Mouse (Mus musculus): Measurements from ENCODE around the gene Aldh3a2. TPM values are rescaled to one million over a fixed set of nuclear protein-coding genes. Genes with fewer than 3 reads are reported as not detected.

The Aldh3a2 gene
- polyA plus RNA-seq, 1 experiment: 15.8 TPM

- Histone ChIP-seq H3K36me3 (ENCODE audit: control insufficient read depth, insufficient read depth) (peaks cover 75% of the 10 kb centered on the region), H3ac (ENCODE audit: control insufficient read depth, insufficient read length, low read depth) (no peak overlapping the region), H3K79me2 (ENCODE audit: control insufficient read depth, insufficient read depth) (no peaks in the 10 kb centered on the region), H3K79me3 (ENCODE audit: low read depth) (no peaks in the 10 kb centered on the region), H3K27me3 (ENCODE audit: control insufficient read depth, insufficient read depth, insufficient read length) (no peaks in the 10 kb centered on the region), H3K4me3 (ENCODE audit: insufficient read depth, poor library complexity, severe bottlenecking) (no peak overlapping the region)
- TF ChIP-seq MYOD1 (IDR thresholded peaks at IDR 0.05; ENCODE audit: control insufficient read depth, insufficient read length, low read depth) (no peak), MAX (IDR thresholded peaks at IDR 0.05) (no peak), USF1 (IDR thresholded peaks at IDR 0.05; ENCODE audit: low read depth) (no peak), CTCF (IDR thresholded peaks at IDR 0.05; ENCODE audit: control insufficient read depth, insufficient read depth, insufficient read length) (no peak), CEBPB (IDR thresholded peaks at IDR 0.05; ENCODE audit: low read depth) (no peak), FOSL1 (IDR thresholded peaks at IDR 0.05; ENCODE audit: insufficient read depth, low read length, poor library complexity, severe bottlenecking) (no peak), MYOG (IDR thresholded peaks at IDR 0.05; ENCODE audit: control insufficient read depth, extremely low read depth, insufficient read length) (no peak)
Measured at GRCm38 (mm10) chr11:61259106-61259505, 8.2 kb downstream of the Aldh3a2 start.

- no peak overlapping the region for H3K4me3 ChIP-seq (ENCODE audit: insufficient read depth, poor library complexity, severe bottlenecking)
- no peak overlapping the region for H3ac ChIP-seq (ENCODE audit: control insufficient read depth, insufficient read length, low read depth)
- no peaks in the 10 kb centered on the region for H3K79me2 ChIP-seq (ENCODE audit: control insufficient read depth, insufficient read depth)
- H3K36me3 ChIP-seq (ENCODE audit: control insufficient read depth, insufficient read depth): peaks cover 62% of the 10 kb centered on the region
- H3K27me3 ChIP-seq (ENCODE audit: control insufficient read depth, insufficient read depth, insufficient read length): no peaks in the 10 kb centered on the region
- TF ChIP-seq MYOD1 (IDR thresholded peaks at IDR 0.05; ENCODE audit: control insufficient read depth, insufficient read length, low read depth) (no peak), MAX (IDR thresholded peaks at IDR 0.05) (no peak), MYOG (IDR thresholded peaks at IDR 0.05; ENCODE audit: control insufficient read depth, extremely low read depth, insufficient read length) (no peak), USF1 (IDR thresholded peaks at IDR 0.05; ENCODE audit: low read depth) (no peak), FOSL1 (IDR thresholded peaks at IDR 0.05; ENCODE audit: insufficient read depth, low read length, poor library complexity, severe bottlenecking) (no peak), CTCF (IDR thresholded peaks at IDR 0.05; ENCODE audit: control insufficient read depth, insufficient read depth, insufficient read length) (no peak)
- H3K79me3 ChIP-seq (ENCODE audit: low read depth): no peaks in the 10 kb centered on the region
Measured at GRCm38 (mm10) chr11:61252807-61253206, 14.5 kb downstream of the Aldh3a2 start.

- no peak overlapping the region for H3ac ChIP-seq (ENCODE audit: control insufficient read depth, insufficient read length, low read depth)
- TF ChIP-seq MAX (IDR thresholded peaks at IDR 0.05): no peak
- H3K36me3 ChIP-seq (ENCODE audit: control insufficient read depth, insufficient read depth): peaks cover 57% of the 10 kb centered on the region
- H3K79me3 ChIP-seq (ENCODE audit: low read depth): no peaks in the 10 kb centered on the region
- H3K27me3 ChIP-seq (ENCODE audit: control insufficient read depth, insufficient read depth, insufficient read length): no peaks in the 10 kb centered on the region
- no peaks in the 10 kb centered on the region for H3K79me2 ChIP-seq (ENCODE audit: control insufficient read depth, insufficient read depth)
- no peak overlapping the region for H3K4me3 ChIP-seq (ENCODE audit: insufficient read depth, poor library complexity, severe bottlenecking)
Measured at GRCm38 (mm10) chr11:61251741-61252140, 15.5 kb downstream of the Aldh3a2 start.

GRCm38 (mm10) chr11:61244406-61244805, 22.9 kb downstream of the Aldh3a2 start:
- H3K79me3 ChIP-seq (ENCODE audit: low read depth): no peaks in the 10 kb centered on the region
- H3K79me2 ChIP-seq (ENCODE audit: control insufficient read depth, insufficient read depth): no peaks in the 10 kb centered on the region
- H3K27me3 ChIP-seq (ENCODE audit: control insufficient read depth, insufficient read depth, insufficient read length): no peaks in the 10 kb centered on the region
- no peak overlapping the region for H3K4me3 ChIP-seq (ENCODE audit: insufficient read depth, poor library complexity, severe bottlenecking)
- peaks cover 32% of the 10 kb centered on the region for H3K36me3 ChIP-seq (ENCODE audit: control insufficient read depth, insufficient read depth)
- H3ac ChIP-seq (ENCODE audit: control insufficient read depth, insufficient read length, low read depth): no peak overlapping the region
- TF ChIP-seq CEBPB (IDR thresholded peaks at IDR 0.05; ENCODE audit: low read depth) (no peak), USF1 (IDR thresholded peaks at IDR 0.05; ENCODE audit: low read depth) (no peak), MYOD1 (IDR thresholded peaks at IDR 0.05; ENCODE audit: control insufficient read depth, insufficient read length, low read depth) (no peak), FOSL1 (IDR thresholded peaks at IDR 0.05; ENCODE audit: insufficient read depth, low read length, poor library complexity, severe bottlenecking) (no peak), MAX (IDR thresholded peaks at IDR 0.05) (no peak), MYOG (IDR thresholded peaks at IDR 0.05; ENCODE audit: control insufficient read depth, extremely low read depth, insufficient read length) (no peak), CTCF (IDR thresholded peaks at IDR 0.05; ENCODE audit: control insufficient read depth, insufficient read depth, insufficient read length) (no peak)

- Histone ChIP-seq H3K36me3 (ENCODE audit: control insufficient read depth, insufficient read depth) (no peaks in the 10 kb centered on the region), H3K4me3 (ENCODE audit: insufficient read depth, poor library complexity, severe bottlenecking) (no peak overlapping the region), H3ac (ENCODE audit: control insufficient read depth, insufficient read length, low read depth) (no peak overlapping the region), H3K27me3 (ENCODE audit: control insufficient read depth, insufficient read depth, insufficient read length) (peaks cover 10% of the 10 kb centered on the region), H3K79me2 (ENCODE audit: control insufficient read depth, insufficient read depth) (no peaks in the 10 kb centered on the region), H3K79me3 (ENCODE audit: low read depth) (no peaks in the 10 kb centered on the region)
- TF ChIP-seq MAX (IDR thresholded peaks at IDR 0.05): no peak
- TF ChIP-seq CEBPB (IDR thresholded peaks at IDR 0.05; ENCODE audit: low read depth): no peak
- no peak for TF ChIP-seq MYOD1 (IDR thresholded peaks at IDR 0.05; ENCODE audit: control insufficient read depth, insufficient read length, low read depth)
- TF ChIP-seq FOSL1 (IDR thresholded peaks at IDR 0.05; ENCODE audit: insufficient read depth, low read length, poor library complexity, severe bottlenecking): no peak
- no peak for TF ChIP-seq USF1 (IDR thresholded peaks at IDR 0.05; ENCODE audit: low read depth)
- no peak for TF ChIP-seq CTCF (IDR thresholded peaks at IDR 0.05; ENCODE audit: control insufficient read depth, insufficient read depth, insufficient read length)
- TF ChIP-seq MYOG (IDR thresholded peaks at IDR 0.05; ENCODE audit: control insufficient read depth, extremely low read depth, insufficient read length): no peak
Measured at GRCm38 (mm10) chr11:61236015-61236414, 31.2 kb downstream of the Aldh3a2 start.

- H3K79me2 ChIP-seq (ENCODE audit: control insufficient read depth, insufficient read depth): no peaks in the 10 kb centered on the region
- no peak overlapping the region for H3K4me3 ChIP-seq (ENCODE audit: insufficient read depth, poor library complexity, severe bottlenecking)
- H3K79me3 ChIP-seq (ENCODE audit: low read depth): no peaks in the 10 kb centered on the region
- H3ac ChIP-seq (ENCODE audit: control insufficient read depth, insufficient read length, low read depth): no peak overlapping the region
- TF ChIP-seq CTCF (IDR thresholded peaks at IDR 0.05; ENCODE audit: control insufficient read depth, insufficient read depth, insufficient read length) (no peak), FOSL1 (IDR thresholded peaks at IDR 0.05; ENCODE audit: insufficient read depth, low read length, poor library complexity, severe bottlenecking) (no peak), USF1 (IDR thresholded peaks at IDR 0.05; ENCODE audit: low read depth) (no peak), MAX (IDR thresholded peaks at IDR 0.05) (no peak), CEBPB (IDR thresholded peaks at IDR 0.05; ENCODE audit: low read depth) (no peak), MYOG (IDR thresholded peaks at IDR 0.05; ENCODE audit: control insufficient read depth, extremely low read depth, insufficient read length) (no peak), MYOD1 (IDR thresholded peaks at IDR 0.05; ENCODE audit: control insufficient read depth, insufficient read length, low read depth) (no peak)
- no peaks in the 10 kb centered on the region for H3K36me3 ChIP-seq (ENCODE audit: control insufficient read depth, insufficient read depth)
- peaks cover 10% of the 10 kb centered on the region for H3K27me3 ChIP-seq (ENCODE audit: control insufficient read depth, insufficient read depth, insufficient read length)
Measured at GRCm38 (mm10) chr11:61234174-61234573, 33.1 kb downstream of the Aldh3a2 start.

Data from C2C12 (cell line).